Mouse (Mus musculus): ENCODE measurements at regions not wholly inside any gene's neighbourhood (a gene's known extent, or its start where the extent isn't known, plus 50 kb on each side); places are given as distances from the start of the nearest gene placed in this dataset.

DNA sequence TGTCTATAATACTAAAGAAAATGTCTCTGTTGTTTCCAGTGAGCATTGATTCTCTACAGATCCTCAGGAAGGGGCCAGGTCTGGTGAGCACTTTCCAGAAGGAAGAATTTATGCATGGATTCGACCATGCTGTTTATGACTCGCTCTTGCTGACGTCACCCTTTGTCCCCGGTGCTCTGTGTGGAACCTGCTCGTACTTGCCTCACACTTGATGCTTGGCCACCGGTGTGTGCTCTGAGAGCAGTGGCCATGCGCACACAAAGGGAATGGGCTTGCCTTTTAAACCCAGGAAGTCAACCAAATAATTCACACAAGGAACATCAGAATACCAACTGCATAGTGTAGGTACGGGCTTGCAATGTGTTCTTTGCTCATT lies 79.5 kb upstream of the S1pr3 start:
- TF ChIP-seq FLI1 (IDR thresholded peaks at IDR 0.05; ENCODE audit: low read length) (no peak), GATA1 (IDR thresholded peaks at IDR 0.05; ENCODE audit: borderline replicate concordance, low read length) (no peak)

Measured in megakaryocyte, embryonic 14.5 days (primary cell).